Mouse (Mus musculus) cerebellum, postnatal 14 days (tissue): ENCODE results near the gene Racgap1.
A peak's percentile ranks its signal among the peaks of the same experiment; 100 is the strongest.

ENCODE experiments used
- DNase-seq, 2 experiments: peaks; one replicate each; pipeline ENCODE4 v3.0.0; 2021; ENCODE audit warnings: mixed read lengths in 2 of 2

Gene Racgap1

DNA sequence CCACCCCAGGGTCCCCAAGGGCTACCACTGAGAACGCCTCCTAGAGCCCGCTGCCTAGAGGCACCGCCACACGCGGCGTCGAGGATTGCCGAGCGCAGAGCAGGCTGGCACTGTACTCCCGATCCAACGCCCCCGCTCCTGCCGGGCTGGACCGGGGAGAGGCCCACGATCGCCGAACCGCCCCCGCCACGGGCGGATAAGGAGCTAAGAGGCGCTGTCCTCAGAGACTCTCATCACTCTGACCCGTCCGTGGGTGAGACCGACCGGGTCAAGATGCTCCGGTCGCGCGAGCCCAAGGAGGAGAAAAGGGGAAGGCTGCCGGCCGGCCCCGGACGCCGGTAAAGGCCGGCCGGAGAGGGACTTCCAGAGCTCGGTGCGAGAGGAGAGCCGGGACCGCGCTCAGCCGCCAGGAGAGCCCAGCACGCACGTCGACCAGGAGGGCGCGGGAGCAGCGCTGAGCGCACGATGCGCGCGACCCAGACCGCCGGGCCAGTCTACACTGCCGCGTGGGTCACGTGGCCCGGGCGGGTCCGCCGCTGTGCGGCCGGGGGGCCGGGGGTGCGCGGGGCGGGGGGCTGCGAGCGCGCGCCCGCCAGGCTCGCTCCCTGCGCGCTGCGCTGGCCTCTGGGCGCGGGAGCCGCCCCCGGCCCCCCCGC, 60.9 kb downstream of the Racgap1 start, which contains the start of gene Aqp5:
Gene Aqp5, plus strand, starts transcription at position 354 of the 656 bp plus-strand sequence.
- peak in 1 of 2 experiments; percentile 26 for DNase-seq

DNA sequence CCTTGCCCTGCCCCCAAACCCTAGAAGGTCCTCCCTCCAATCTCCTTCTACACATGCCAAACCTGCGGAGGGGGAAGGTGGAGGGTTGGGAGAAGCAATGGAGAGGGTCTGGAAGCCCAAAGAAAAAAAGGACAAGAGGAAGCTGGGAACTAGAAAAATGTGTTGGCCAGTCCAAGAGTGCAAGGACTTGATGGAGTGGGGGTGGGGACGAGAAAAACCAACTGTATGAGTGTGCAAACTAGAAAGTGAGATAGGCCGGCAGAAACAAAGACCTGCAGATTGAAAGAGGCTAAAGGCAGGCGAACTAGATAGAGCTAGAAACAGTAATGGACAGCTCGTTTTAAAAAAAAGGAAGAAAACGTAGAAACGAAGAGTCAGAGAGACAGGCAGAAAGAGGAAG, 61.8 kb downstream of the Racgap1 start:
- no peak for DNase-seq

DNA sequence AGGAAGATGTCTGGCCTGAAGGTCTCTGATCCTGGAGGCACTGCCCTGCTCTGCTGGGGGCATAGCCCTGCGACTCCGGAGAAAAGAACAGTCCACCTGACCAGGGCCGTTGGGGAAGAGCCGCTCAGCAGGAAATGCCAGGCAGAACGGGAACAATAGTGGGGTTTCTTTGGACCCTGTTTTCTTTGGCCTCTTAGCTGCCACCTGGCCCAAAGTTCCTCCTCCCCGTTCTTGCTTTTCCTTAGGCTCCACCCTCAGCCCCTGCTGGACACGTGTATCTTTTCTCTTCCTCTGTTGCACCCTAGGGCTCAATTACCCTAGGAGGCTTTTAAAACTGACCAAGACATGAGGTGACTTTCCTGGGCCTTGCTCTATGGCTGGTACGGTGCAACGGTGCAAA, 62.2 kb downstream of the Racgap1 start:
- DNase-seq, result no peak

DNA sequence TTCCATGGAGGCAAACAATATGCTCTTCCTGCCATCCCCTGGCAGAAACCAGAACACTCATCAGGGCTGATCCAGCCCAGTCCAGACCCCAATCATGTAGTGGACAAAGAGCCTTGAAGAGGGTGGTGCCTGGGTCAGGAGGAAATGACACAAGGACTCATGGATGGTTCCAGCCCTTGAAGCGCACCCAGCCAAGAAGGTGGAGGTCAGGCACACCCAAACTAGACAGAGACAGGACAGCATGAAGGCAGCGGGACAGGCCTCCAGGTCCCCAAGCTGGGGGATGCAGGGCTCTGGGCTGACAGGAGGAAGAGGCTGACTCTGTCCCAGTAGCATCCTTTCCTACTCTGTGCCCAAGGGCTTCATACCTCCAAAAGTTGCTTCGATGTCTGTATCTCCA, 64.9 kb downstream of the Racgap1 start:
- no peak for DNase-seq

DNA sequence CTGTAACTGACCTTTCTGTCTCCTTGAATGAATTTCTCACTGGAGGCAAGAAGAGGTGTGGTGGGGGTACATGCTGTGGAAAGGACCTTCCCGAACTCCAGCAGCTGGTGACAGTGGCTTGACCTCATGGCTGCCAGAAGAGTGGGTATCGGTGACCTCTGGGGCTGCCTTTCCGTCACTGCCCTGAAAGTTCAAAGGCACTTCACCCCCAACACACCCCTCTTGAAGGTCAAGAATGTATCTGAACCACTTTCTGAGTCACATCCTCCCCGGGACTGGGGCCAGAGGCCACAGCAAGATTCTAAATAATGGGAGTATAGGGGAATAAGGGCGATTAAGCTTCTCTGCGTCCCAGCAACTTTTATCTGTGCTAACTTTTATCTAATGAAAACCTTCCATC, 65.7 kb downstream of the Racgap1 start:
- DNase-seq, result no peak

DNA sequence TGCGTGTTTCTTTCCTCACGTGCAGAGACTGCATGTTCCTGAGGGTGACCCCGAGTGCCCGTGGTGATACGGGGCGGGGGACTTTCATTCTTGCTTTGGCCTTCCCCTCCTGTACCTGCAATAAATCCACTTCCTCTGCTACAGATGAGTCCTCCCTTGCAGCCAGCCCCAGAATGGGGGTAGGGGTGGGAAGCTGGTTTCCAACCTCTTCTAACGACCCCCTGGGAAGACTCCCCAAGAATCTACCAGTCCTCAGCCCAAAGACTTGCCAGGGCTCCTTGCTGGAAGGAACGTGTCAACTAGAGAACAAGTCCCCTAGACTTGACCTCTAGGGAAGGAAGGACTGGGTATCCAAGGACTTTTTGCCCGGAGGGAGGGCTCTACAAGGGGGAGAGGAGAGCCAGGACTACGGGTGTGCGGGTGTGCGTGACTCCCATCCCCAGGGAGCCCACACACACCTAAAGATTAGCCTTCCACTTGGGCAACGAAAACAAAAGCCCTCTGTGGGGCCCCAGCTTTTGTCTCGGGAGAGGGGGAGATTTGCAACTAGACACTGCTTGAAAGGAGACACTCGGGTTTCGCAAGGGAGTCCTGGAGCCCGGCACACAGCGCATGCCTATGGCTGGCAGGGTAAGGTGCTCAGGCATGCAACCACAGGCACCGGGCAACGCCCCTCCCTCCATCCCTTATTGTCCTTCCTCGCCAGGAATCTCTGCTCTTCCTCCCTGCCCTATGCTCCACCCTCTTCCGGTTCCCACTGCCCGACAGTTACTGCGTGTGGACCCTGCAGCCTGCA, 66.9 kb downstream of the Racgap1 start:
- no peak for DNase-seq

DNA sequence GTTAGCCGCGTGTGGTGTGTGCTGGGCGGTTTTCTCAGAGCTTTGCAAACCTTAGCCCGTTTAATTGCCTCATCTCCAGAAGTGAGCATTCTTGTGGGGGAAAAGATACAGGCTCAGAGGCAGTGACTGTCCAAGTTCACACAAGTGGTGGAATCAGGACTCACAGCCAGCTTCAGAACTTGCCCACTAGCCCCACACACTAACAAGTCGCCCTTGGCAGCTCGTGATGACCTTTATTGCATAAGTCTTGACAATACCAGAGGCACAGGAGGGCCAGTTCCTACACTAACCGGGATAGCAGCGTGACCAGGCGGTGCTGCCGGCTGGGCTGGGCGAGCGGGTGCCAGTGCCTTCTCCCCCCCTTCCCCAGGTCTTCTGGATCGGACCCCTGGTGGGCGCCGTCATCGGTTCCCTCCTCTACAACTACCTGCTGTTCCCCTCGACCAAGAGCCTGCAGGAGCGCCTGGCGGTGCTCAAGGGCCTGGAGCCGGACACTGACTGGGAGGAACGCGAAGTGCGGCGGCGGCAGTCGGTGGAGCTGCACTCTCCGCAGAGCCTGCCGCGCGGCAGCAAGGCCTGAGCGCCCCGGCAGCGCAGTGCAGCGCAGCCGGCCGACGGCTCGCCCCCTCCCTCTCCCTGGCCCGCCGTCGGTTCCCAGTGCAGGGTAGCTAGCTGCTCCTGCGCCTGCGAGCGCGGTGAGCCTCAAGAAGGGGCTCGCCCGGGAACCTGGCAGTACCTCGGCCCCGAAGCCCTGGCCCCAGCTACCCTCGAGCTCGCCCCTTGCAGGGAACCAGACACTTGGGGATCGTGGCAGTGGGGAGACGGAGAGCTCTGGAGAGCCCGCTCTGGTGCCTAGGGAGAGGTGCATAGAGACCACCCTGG, 67.8 kb downstream of the Racgap1 start:
- DNase-seq, result peak; percentile 50 to 53

DNA sequence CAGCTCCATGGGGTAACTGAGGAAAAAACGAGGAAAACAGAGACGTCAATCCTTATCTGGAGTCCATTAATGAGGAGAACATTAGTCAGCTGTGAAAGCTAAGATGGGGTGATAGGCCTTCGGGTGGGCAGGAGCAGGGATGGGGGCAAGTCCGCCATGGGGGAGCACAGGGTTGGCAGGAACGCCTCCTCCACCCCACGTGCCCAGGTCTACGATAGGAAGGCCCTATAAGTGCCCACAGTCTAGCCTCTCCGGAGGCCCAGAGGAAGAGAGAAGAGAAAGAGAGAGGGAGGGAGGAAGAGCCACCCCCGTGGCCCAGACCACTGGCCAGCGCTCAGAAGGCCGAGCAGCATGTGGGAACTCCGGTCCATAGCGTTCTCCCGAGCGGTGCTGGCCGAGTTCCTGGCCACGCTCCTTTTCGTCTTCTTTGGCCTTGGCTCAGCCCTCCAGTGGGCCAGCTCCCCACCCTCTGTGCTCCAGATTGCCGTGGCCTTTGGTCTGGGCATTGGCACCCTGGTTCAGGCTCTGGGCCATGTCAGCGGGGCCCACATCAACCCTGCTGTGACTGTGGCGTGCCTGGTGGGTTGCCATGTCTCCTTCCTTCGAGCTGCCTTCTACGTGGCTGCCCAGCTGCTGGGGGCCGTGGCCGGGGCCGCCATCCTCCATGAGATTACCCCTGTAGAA, 72.5 kb downstream of the Racgap1 start, which contains the start of gene Aqp2:
Gene Aqp2, plus strand, starts transcription at position 254 of the 684 bp plus-strand sequence.
- peak; percentile 45 to 62 for DNase-seq
